Mouse (Mus musculus) kidney, postnatal 0 days (tissue): ENCODE measurements around the gene Lgals8. TPM values are rescaled to one million over a fixed set of nuclear protein-coding genes. Genes with fewer than 3 reads are reported as not detected.

Experiments
- ATAC-seq: fragments of 200-750 bp; cut with Nextera tagmentation; replicated peaks from 2 replicates; pipeline ENCODE4 v1.8.0; 2017; ENCODE audit warnings: low read depth, moderate number of reproducible peaks, moderate TSS enrichment, moderate library complexity; ENCODE audit not compliant: low FRiP score
- DNase-seq: peaks from one replicate; pipeline ENCODE4 v3.0.0-alpha.2; 2016; ENCODE audit warnings: low spot score
- H3K27ac ChIP-seq: fragments of 300-500 bp; sonication (generic); 2 replicates; pipeline ENCODE4 v1.5.1; 2014; ENCODE audit warnings: mild to moderate bottlenecking
- H3K27me3 ChIP-seq: fragments of 300-500 bp; sonication (generic); 2 replicates; pipeline ENCODE4 v1.6.1; 2014; ENCODE audit warnings: low read length, mixed read lengths; ENCODE audit not compliant: insufficient read depth
- H3K36me3 ChIP-seq: fragments of 300-500 bp; sonication (generic); 2 replicates; pipeline ENCODE4 v1.6.1; 2014; ENCODE audit warnings: low read length, mixed read lengths; ENCODE audit not compliant: insufficient read depth
- H3K4me1 ChIP-seq: fragments of 300-500 bp; sonication (generic); replicated peaks from 2 replicates; pipeline ENCODE4 v1.6.1; 2014; ENCODE audit warnings: antibody characterized with exemption, low read length, mixed read lengths; ENCODE audit not compliant: insufficient read depth
- H3K4me2 ChIP-seq: fragments of 300-500 bp; sonication (generic); 2 replicates; pipeline ENCODE4 v1.6.1; 2014; ENCODE audit warnings: mild to moderate bottlenecking, low read length, moderate library complexity, mixed read lengths
- H3K4me3 ChIP-seq: fragments of 300-500 bp; sonication (generic); replicated peaks from 2 replicates; pipeline ENCODE4 v1.5.1; 2014; ENCODE audit warnings: low read depth, low read length
- H3K9ac ChIP-seq: fragments of 300-500 bp; sonication (generic); 2 replicates; pipeline ENCODE4 v1.6.1; 2014; ENCODE audit warnings: low read depth, low read length
- H3K9me3 ChIP-seq: fragments of 300-500 bp; sonication (generic); replicated peaks from 2 replicates; pipeline ENCODE4 v1.6.1; 2016; ENCODE audit warnings: low read length, inconsistent platforms, mixed read lengths
- CTCF ChIP-seq: IDR thresholded peaks from 2 replicates; pipeline ENCODE4 v1.5.1; 2016; ENCODE audit warnings: antibody characterized with exemption, low read depth, mild to moderate bottlenecking, moderate library complexity
- WGBS: fragments of 180-500 bp; shearing (Covaris S2); extraction: QIAGEN DNeasy Blood & Tissue Kit; methylation state at CpG from one replicate; pipeline ENCODE4 v1.1.7; 2014; 5-methylcytosine and 5-hydroxymethylcytosine counted together
- polyA plus RNA-seq: library from polyadenylated mRNA; unstranded; fragments of >200 nt; fragmentation: Nextera tagmentation; extraction: Ambion mirVana; gene quantifications from 2 replicates; pipeline ENCODE4 v1.2.1, GENCODE M21; 2015

The Lgals8 gene
- polyA plus RNA-seq, 1 experiment from 2014 or later, result 30.0 TPM

GRCm38 (mm10) chr13:12462623-12463022 lies 2.1 kb downstream of the Lgals8 start:
- no peaks in the 10 kb centered on the region for H3K9me3 ChIP-seq
- no peak overlapping the region for H3K4me2 ChIP-seq
- WGBS, result 77% methylated on average over 4 of the region's 4 CpGs
- no peak for DNase-seq
- ATAC-seq, result no peak
- H3K36me3 ChIP-seq, result no peaks in the 10 kb centered on the region
- no peaks in the 10 kb centered on the region; the same call in 1 of the 2 replicates for H3K4me1 ChIP-seq
- no peak overlapping the region for H3K9ac ChIP-seq
- no peak overlapping the region for H3K4me3 ChIP-seq
- no peak overlapping the region for H3K27ac ChIP-seq
- H3K27me3 ChIP-seq, result no peaks in the 10 kb centered on the region
- no peak for TF ChIP-seq CTCF

DNA sequence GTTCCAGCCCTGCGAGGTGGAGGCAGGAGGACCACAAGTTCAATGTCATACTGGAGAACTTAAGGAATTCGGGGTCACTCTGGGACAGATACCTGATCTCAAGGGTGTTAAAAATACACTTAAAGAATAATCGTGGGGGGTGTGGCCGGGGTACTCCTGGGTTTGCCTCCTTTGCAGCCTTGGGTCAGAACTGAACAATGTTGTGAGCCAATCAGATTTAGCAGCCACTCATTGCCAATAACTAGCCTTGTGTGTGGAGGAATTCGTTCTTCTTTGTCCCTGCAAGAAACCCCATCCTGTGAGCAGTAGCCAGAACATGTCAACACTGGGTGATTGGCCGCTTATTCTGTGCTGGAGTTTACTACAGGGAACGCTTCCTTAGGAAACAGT lies 3.0 kb downstream of the Lgals8 start:
- H3K9ac ChIP-seq, result peak overlapping the region; percentile 28; the same call in 1 of the 2 replicates
- ATAC-seq (no peak; the same call in 1 of the 2 replicates), DNase-seq (peak; percentile 49)
- H3K36me3 ChIP-seq, result 0 out of 2 replicates have a peak, but pooled peaks cover 1% of the 10 kb centered on the region
- no peaks in the 10 kb centered on the region for H3K9me3 ChIP-seq
- no peaks in the 10 kb centered on the region; the same call in 1 of the 2 replicates for H3K4me1 ChIP-seq
- WGBS, result under 1% methylated on average over 7 of the region's 7 CpGs
- H3K4me3 ChIP-seq, result peak overlapping the region; percentile 82
- 0 out of 2 replicates have a peak overlapping the region, but pooled peaks have one; percentile 34 for H3K27ac ChIP-seq
- no peak for TF ChIP-seq CTCF
- peak overlapping the region; percentile 73 for H3K4me2 ChIP-seq
- H3K27me3 ChIP-seq, result no peaks in the 10 kb centered on the region

- peak; percentile 96 for DNase-seq
- Histone ChIP-seq H3K4me3 (peak overlapping the region; percentile 82), H3K9me3 (no peaks in the 10 kb centered on the region), H3K9ac (peak overlapping the region; percentile 86), H3K4me1 (no peaks in the 10 kb centered on the region; the same call in 1 of the 2 replicates), H3K36me3 (0 out of 2 replicates have a peak, but pooled peaks cover 6% of the 10 kb centered on the region), H3K27me3 (no peaks in the 10 kb centered on the region), H3K4me2 (peak overlapping the region; percentile 73), H3K27ac (peak overlapping the region; percentile 85)
- peak; percentile 96 for ATAC-seq
- WGBS, result under 1% methylated on average over 59 of the region's 59 CpGs
- TF ChIP-seq CTCF, result peak; percentile 26; the same call in 1 of the 2 replicates
Measured at GRCm38 (mm10) chr13:12460881-12461729, 3.6 kb downstream of the Lgals8 start.

DNA sequence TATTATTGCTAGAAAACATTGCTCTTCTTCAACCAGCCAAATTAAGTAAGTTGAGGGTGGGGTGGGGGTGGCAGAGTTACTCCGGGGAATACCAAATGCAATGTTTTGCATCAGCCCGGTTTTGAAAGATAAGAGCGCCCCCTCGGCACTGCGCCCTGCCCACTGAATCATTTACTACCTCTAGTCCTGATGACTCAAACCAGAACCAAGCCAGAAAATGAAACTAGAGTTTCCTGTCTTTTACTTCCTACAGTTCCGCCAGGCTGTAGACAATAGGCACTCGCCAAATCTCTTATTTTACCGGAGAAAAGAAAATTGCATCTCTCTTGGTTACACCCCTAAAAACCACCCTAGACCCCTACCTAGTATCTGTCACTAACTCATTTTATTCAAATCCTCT lies 4.3 kb downstream of the Lgals8 start:
- ATAC-seq, result no peak
- no peaks in the 10 kb centered on the region for H3K9me3 ChIP-seq
- TF ChIP-seq CTCF, result peak; percentile 49
- H3K4me1 ChIP-seq, result no peaks in the 10 kb centered on the region; the same call in 1 of the 2 replicates
- 0 out of 2 replicates have a peak, but pooled peaks cover 8% of the 10 kb centered on the region for H3K36me3 ChIP-seq
- H3K27me3 ChIP-seq, result no peaks in the 10 kb centered on the region
- peak overlapping the region; percentile 86 for H3K9ac ChIP-seq
- peak overlapping the region; percentile 82 for H3K4me3 ChIP-seq
- DNase-seq, result peak; percentile 84
- peak overlapping the region; percentile 73 for H3K4me2 ChIP-seq
- 2% methylated on average over 8 of the region's 8 CpGs for WGBS
- H3K27ac ChIP-seq, result peak overlapping the region; percentile 85

- no peak for TF ChIP-seq CTCF
- no peaks in the 10 kb centered on the region for H3K27me3 ChIP-seq
- DNase-seq, result no peak
- H3K4me3 ChIP-seq, result no peak overlapping the region
- 0 out of 2 replicates have a peak overlapping the region, but pooled peaks have one; percentile 47 for H3K27ac ChIP-seq
- H3K9ac ChIP-seq, result no peak overlapping the region
- no peak overlapping the region for H3K4me2 ChIP-seq
- H3K9me3 ChIP-seq, result no peaks in the 10 kb centered on the region
- H3K4me1 ChIP-seq, result no peaks in the 10 kb centered on the region; the same call in 1 of the 2 replicates
- peaks cover 12% of the 10 kb centered on the region; the same call in 1 of the 2 replicates for H3K36me3 ChIP-seq
- ATAC-seq, result peak; percentile 58
- 73% methylated on average over 7 of the region's 7 CpGs for WGBS
Measured at GRCm38 (mm10) chr13:12456711-12457110, 8.0 kb downstream of the Lgals8 start.

GRCm38 (mm10) chr13:12454686-12455390 lies 9.9 kb downstream of the Lgals8 start:
- Histone ChIP-seq H3K4me1 (no peaks in the 10 kb centered on the region), H3K36me3 (peaks cover 12% of the 10 kb centered on the region; the same call in 1 of the 2 replicates), H3K27me3 (no peaks in the 10 kb centered on the region), H3K9ac (no peak overlapping the region), H3K4me3 (no peak overlapping the region), H3K9me3 (no peaks in the 10 kb centered on the region), H3K4me2 (no peak overlapping the region), H3K27ac (no peak overlapping the region)
- 83% methylated on average over 7 of the region's 7 CpGs for WGBS
- no peak for ATAC-seq
- no peak for DNase-seq
- TF ChIP-seq CTCF, result no peak
